Mouse (Mus musculus) megakaryocyte, embryonic 14.5 days (primary cell): ENCODE measurements around the gene Wdcp. TPM values are rescaled to one million over a fixed set of nuclear protein-coding genes. Genes with fewer than 3 reads are reported as not detected.
"Not testable (repeated sequence)": the region's sequence is repeated elsewhere in the genome, so short reads cannot be mapped to it uniquely, and the experiment has no call there.

Experiments used
- H3K27me3 ChIP-seq: replicated peaks from 2 replicates; pipeline ENCODE3; 2012; ENCODE audit warnings: inconsistent platforms
- H3K36me3 ChIP-seq: replicated peaks from 2 replicates; pipeline ENCODE3; 2012; ENCODE audit warnings: low read length, inconsistent platforms, mixed read lengths
- H3K4me1 ChIP-seq: 2 replicates; pipeline ENCODE4 v1.6.1; 2012; ENCODE audit warnings: inconsistent platforms
- H3K4me3 ChIP-seq: replicated peaks from 2 replicates; pipeline ENCODE3; 2012; ENCODE audit warnings: moderate library complexity, mild to moderate bottlenecking, inconsistent platforms
- H3K9me3 ChIP-seq: 2 replicates; pipeline ENCODE4 v1.6.1; 2012; ENCODE audit warnings: inconsistent platforms
- FLI1 ChIP-seq: IDR thresholded peaks from 2 replicates; pipeline ENCODE4 v1.6.1; 2012; ENCODE audit warnings: low read length, inconsistent platforms, mixed read lengths
- GATA1 ChIP-seq: IDR thresholded peaks from 3 replicates; pipeline ENCODE4 v1.6.1; 2012; ENCODE audit warnings: mixed read lengths, low read length, inconsistent platforms, borderline replicate concordance
- polyA plus RNA-seq: library from polyadenylated mRNA; stranded (reverse); fragments of >175 nt; gene quantifications from 2 replicates; pipeline ENCODE4 v1.2.3, GENCODE M21; 2012; ENCODE audit warnings: low replicate concordance; ENCODE audit not compliant: insufficient read depth

Gene Wdcp
- polyA plus RNA-seq, 1 experiment, result 1.00 TPM

DNA sequence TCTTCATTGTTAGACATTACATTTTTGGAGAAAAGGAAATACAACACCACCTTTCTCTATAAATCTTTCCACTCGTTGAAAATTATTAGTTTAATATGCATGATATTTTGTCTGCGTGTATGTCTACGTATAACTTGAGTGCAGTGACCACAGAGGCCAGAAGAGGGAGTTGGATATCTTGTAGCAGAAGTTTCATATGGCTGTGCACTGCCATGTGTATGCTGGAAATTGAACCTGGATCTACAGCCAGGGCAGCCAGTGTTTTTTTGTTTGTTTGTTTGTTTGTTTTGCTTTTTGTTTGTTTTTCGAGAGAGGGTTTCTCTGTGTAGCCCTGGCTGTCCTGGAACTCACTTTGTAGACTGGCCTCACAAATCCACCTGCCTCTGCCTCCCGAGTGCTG lies 35.9 kb downstream of the Wdcp start:
- Histone ChIP-seq H3K36me3 (peaks cover 71% of the 10 kb centered on the region), H3K27me3 (no peaks in the 10 kb centered on the region), H3K4me3 (no peak overlapping the region), H3K9me3 (no peaks in the 10 kb centered on the region), H3K4me1 (peaks cover 52% of the 10 kb centered on the region)
- TF ChIP-seq GATA1, result no peak
- no peak for TF ChIP-seq FLI1

GRCm38 (mm10) chr12:4882086-4882485 lies 39.0 kb downstream of the Wdcp start:
- Histone ChIP-seq H3K36me3 (peaks cover 85% of the 10 kb centered on the region), H3K9me3 (no peaks in the 10 kb centered on the region), H3K27me3 (no peaks in the 10 kb centered on the region), H3K4me1 (peaks cover 22% of the 10 kb centered on the region), H3K4me3 (no peak overlapping the region)
- TF ChIP-seq FLI1 (no peak), GATA1 (no peak)

DNA sequence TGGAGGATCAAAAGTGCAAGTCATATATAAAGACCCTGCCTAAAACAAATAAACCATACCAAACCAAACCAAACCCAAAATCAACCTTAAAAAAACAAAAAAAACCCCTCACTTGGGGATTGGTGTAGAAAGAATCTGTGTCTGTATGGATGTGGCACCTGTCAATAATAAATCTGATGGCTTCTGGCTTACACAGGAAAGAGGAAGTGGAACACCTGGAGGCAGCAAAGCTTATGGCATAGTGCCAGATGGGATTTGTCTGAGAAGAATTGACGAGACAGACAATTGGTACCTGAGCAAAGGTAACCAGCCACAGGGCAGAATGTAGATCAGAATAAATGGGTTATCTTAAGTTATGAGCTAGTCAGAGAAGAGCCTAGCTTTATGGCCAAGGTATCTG lies 42.0 kb downstream of the Wdcp start:
- peaks cover 21% of the 10 kb centered on the region for H3K4me1 ChIP-seq
- H3K4me3 ChIP-seq, result no peak overlapping the region
- no peaks in the 10 kb centered on the region for H3K9me3 ChIP-seq
- TF ChIP-seq FLI1 (no peak), GATA1 (no peak)
- peaks cover 95% of the 10 kb centered on the region for H3K36me3 ChIP-seq
- H3K27me3 ChIP-seq, result no peaks in the 10 kb centered on the region

DNA sequence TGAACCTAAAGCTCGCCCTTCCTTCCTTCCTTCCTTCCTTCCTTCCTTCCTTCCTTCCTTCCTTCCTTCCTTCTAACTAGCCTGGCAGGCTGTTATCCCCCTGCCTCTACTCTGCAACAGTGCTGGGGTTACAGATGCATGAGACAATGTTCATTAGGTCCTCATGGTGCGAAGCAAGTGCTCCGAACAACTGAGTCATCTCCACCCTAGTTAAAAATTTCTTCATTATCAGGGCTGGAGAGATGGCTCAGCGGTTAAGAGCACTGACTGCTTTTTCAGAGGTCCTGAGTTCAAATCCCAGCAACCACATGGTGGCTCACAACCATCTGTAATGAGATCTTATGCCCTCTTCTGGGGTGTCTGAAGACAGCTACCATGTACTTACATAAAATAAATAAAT lies 43.5 kb downstream of the Wdcp start:
- not testable (repeated sequence) for H3K4me3 ChIP-seq, H3K9me3 ChIP-seq, H3K27me3 ChIP-seq
- H3K4me1 ChIP-seq, result peaks cover 33% of the 10 kb centered on the region
- H3K36me3 ChIP-seq, result peaks cover 92% of the 10 kb centered on the region

GRCm38 (mm10) chr12:4888739-4889138 lies 45.6 kb downstream of the Wdcp start:
- Histone ChIP-seq H3K4me3 (no peak overlapping the region), H3K27me3 (no peaks in the 10 kb centered on the region), H3K36me3 (peaks cover 92% of the 10 kb centered on the region), H3K9me3 (no peaks in the 10 kb centered on the region), H3K4me1 (peaks cover 48% of the 10 kb centered on the region)
- TF ChIP-seq FLI1, result no peak
- no peak for TF ChIP-seq GATA1

GRCm38 (mm10) chr12:4889251-4889650 lies 46.1 kb downstream of the Wdcp start:
- Histone ChIP-seq H3K36me3 (peaks cover 92% of the 10 kb centered on the region), H3K9me3 (no peaks in the 10 kb centered on the region), H3K27me3 (no peaks in the 10 kb centered on the region), H3K4me3 (no peak overlapping the region), H3K4me1 (peaks cover 48% of the 10 kb centered on the region)
- TF ChIP-seq GATA1 (no peak), FLI1 (no peak)

DNA sequence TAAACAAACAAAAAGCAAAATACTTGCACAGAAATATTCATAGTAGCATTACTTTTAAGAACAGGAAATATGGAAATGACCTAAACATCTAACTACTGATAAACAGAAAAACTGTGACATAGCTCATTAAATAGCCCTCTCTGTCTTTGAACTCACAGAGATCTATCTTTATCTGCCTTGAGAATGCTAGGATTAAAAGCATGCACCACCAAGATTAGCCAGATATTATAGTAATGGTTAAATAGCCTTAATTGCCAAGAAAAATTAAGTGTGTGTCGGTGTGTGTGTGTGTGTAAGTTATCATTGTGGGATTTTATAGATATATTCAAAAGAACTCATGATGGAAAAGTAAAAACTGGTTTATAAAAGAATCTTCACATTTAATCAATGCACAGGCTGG lies 46.8 kb downstream of the Wdcp start:
- TF ChIP-seq GATA1, result no peak
- Histone ChIP-seq H3K4me1 (peaks cover 48% of the 10 kb centered on the region), H3K27me3 (no peaks in the 10 kb centered on the region), H3K9me3 (no peaks in the 10 kb centered on the region), H3K36me3 (peaks cover 88% of the 10 kb centered on the region), H3K4me3 (no peak overlapping the region)

- no peak for TF ChIP-seq GATA1
- no peak for TF ChIP-seq FLI1
- Histone ChIP-seq H3K27me3 (no peaks in the 10 kb centered on the region), H3K36me3 (peaks cover 70% of the 10 kb centered on the region), H3K4me3 (no peak overlapping the region), H3K9me3 (no peaks in the 10 kb centered on the region), H3K4me1 (peaks cover 28% of the 10 kb centered on the region)
Measured at GRCm38 (mm10) chr12:4898024-4898423, 54.9 kb downstream of the Wdcp start.

GRCm38 (mm10) chr12:4905946-4906345 lies 62.8 kb downstream of the Wdcp start:
- no peaks in the 10 kb centered on the region for H3K27me3 ChIP-seq
- TF ChIP-seq FLI1 (no peak), GATA1 (no peak)
- no peaks in the 10 kb centered on the region for H3K9me3 ChIP-seq
- H3K4me3 ChIP-seq, result peak overlapping the region; percentile 83
- peaks cover 44% of the 10 kb centered on the region for H3K4me1 ChIP-seq
- H3K36me3 ChIP-seq, result peaks cover 39% of the 10 kb centered on the region

DNA sequence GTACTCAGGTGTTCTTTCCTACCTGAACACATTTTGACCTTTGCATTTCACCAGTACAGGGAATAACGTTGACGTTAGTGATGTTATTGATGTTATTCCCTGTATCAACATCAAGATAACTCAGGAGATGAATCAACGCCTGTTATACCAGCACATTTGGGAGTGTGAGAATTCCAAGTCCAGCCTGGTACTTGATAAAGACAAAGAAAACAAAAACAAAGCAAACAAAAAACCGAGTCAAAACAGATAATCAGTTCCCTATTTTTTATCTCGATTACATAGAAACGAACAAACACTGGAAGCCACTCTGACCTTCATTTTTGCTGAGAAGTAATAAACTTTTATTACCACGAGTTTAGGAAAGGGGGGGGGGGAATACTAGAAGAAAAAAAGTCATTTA lies 63.4 kb downstream of the Wdcp start:
- no peaks in the 10 kb centered on the region for H3K9me3 ChIP-seq
- H3K36me3 ChIP-seq, result peaks cover 35% of the 10 kb centered on the region
- TF ChIP-seq GATA1, result no peak
- no peak for TF ChIP-seq FLI1
- peaks cover 46% of the 10 kb centered on the region for H3K4me1 ChIP-seq
- H3K4me3 ChIP-seq, result peak overlapping the region; percentile 95
- H3K27me3 ChIP-seq, result no peaks in the 10 kb centered on the region

DNA sequence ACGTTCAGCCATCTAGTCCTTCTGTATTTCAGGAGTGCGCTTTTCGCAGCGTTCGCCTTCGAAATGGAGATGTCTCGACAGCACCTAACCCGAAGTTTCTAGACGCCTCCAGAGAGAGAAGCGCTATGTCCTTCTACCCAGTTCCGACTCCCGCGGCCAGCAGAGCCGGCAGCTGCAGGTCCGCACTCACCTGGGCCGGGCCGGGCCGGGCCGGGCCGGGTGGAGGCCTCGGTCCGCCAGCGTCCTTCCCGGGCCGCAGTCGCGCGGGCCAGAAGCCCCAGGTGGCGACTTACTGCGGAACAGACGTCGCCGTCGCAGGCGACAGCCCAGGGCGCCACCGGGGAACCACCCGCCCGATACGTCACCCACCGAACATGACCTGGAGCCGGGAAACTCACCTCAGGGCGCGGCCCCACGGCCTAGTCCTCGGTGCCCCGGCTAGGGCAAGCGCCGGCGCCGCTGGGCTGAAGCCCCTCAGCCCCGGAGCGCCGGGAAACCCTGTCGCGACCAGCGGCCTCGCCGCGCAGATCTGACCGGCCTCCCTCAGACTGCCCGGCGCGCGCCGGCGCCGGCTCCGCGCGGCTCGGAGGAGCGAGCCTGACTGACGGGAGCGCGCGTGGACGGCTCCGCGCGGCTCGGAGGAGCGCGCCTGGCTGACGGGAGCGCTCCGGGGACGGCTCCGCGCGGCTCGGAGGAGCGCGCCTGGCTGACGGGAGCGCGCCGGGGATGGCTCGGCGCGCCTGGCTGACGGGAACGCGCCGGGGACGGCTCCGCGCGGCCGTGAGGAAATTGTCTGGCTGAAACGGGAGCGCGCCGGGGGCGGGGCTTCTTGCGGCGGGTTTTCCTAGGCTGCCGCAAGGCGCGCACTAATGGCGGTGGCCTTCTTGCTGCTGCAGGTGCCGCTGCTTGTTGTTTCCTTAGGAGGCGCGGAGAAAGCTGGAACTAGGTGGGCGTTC lies 64.1 kb downstream of the Wdcp start, which contains the start of gene Ubxn2a:
Ubxn2a (minus strand) TSS at position 755 of the 956 bp plus-strand sequence.
- Histone ChIP-seq H3K4me3 (peak within 1 kb of the TSS; percentile 95), H3K4me1 (peaks cover 50% of the 10 kb centered on the region), H3K27me3 (no peaks in the 10 kb centered on the region), H3K36me3 (peaks cover 30% of the 10 kb centered on the region), H3K9me3 (no peaks in the 10 kb centered on the region)
- TF ChIP-seq GATA1 (no peak), FLI1 (no peak)
